Mouse (Mus musculus) C2C12 (cell line): ENCODE measurements at regions not wholly inside any gene's neighbourhood (a gene's known extent, or its start where the extent isn't known, plus 50 kb on each side); places are given as distances from the start of the nearest gene placed in this dataset.

Experiments
- H3K27me3 ChIP-seq: one replicate; pipeline ENCODE4 v1.6.1; 2011; ENCODE audit not compliant: control insufficient read depth, insufficient read depth, insufficient read length
- H3K36me3 ChIP-seq: one replicate; pipeline ENCODE4 v1.6.1; 2011; ENCODE audit not compliant: control insufficient read depth, insufficient read depth
- H3K4me3 ChIP-seq: one replicate; pipeline ENCODE4 v1.5.1; 2011; ENCODE audit warnings: mild to moderate bottlenecking, control low read depth; ENCODE audit not compliant: poor library complexity, insufficient read depth, severe bottlenecking
- H3K79me2 ChIP-seq: one replicate; pipeline ENCODE4 v1.6.1; 2011; ENCODE audit not compliant: control insufficient read depth, insufficient read depth
- H3K79me3 ChIP-seq: one replicate; pipeline ENCODE4 v1.6.1; 2011; ENCODE audit warnings: low read depth, control low read depth
- H3ac ChIP-seq: one replicate; pipeline ENCODE3; 2011; ENCODE audit warnings: low read depth; ENCODE audit not compliant: control insufficient read depth, insufficient read length
- CEBPB ChIP-seq: IDR thresholded peaks from one replicate; pipeline ENCODE4 v1.6.1; 2011; ENCODE audit warnings: low read depth, mild to moderate bottlenecking, control low read depth, moderate library complexity
- CTCF ChIP-seq: IDR thresholded peaks from one replicate; pipeline ENCODE4 v1.5.1; 2011; ENCODE audit not compliant: control insufficient read depth, insufficient read depth, insufficient read length
- FOSL1 ChIP-seq: IDR thresholded peaks from one replicate; pipeline ENCODE4 v1.8.0; 2011; ENCODE audit warnings: mild to moderate bottlenecking, low read length; ENCODE audit not compliant: poor library complexity, insufficient read depth, severe bottlenecking
- MAX ChIP-seq: IDR thresholded peaks from one replicate; pipeline ENCODE4 v1.6.1; 2011; ENCODE audit warnings: mild to moderate bottlenecking, control low read depth
- MYOD1 ChIP-seq: IDR thresholded peaks from one replicate; pipeline ENCODE4 v1.6.1; 2011; ENCODE audit warnings: low read depth; ENCODE audit not compliant: control insufficient read depth, insufficient read length
- MYOG ChIP-seq: IDR thresholded peaks from one replicate; pipeline ENCODE4 v1.6.1; 2011; ENCODE audit not compliant: control insufficient read depth, insufficient read length; ENCODE audit errors: extremely low read depth
- USF1 ChIP-seq: IDR thresholded peaks from one replicate; pipeline ENCODE4 v1.6.1; 2011; ENCODE audit warnings: low read depth, mild to moderate bottlenecking, control low read depth, moderate library complexity

- Histone ChIP-seq H3K79me2 (no peaks in the 10 kb centered on the region), H3K79me3 (no peaks in the 10 kb centered on the region), H3K27me3 (no peaks in the 10 kb centered on the region), H3K4me3 (no peak overlapping the region), H3K36me3 (no peaks in the 10 kb centered on the region), H3ac (no peak overlapping the region)
- TF ChIP-seq MYOD1 (no peak), CTCF (no peak), MYOG (no peak), USF1 (no peak), CEBPB (no peak), MAX (no peak), FOSL1 (no peak)
These were observed 54.7 kb upstream of the Commd3 start for GRCm38 (mm10) chr2:18617520-18617919.

- Histone ChIP-seq H3K79me3 (no peaks in the 10 kb centered on the region), H3K79me2 (no peaks in the 10 kb centered on the region), H3K36me3 (no peaks in the 10 kb centered on the region), H3K27me3 (peaks cover 19% of the 10 kb centered on the region), H3ac (no peak overlapping the region), H3K4me3 (no peak overlapping the region)
- TF ChIP-seq FOSL1 (no peak), USF1 (no peak), MYOG (no peak), CEBPB (no peak), MYOD1 (no peak), CTCF (no peak), MAX (no peak)
These were observed 62.4 kb upstream of the Commd3 start for GRCm38 (mm10) chr2:18609868-18610185.

GRCm38 (mm10) chr2:18609075-18609867 is 62.9 kb upstream of the Commd3 start:
- Histone ChIP-seq H3K36me3 (no peaks in the 10 kb centered on the region), H3K79me2 (no peaks in the 10 kb centered on the region), H3K4me3 (no peak overlapping the region), H3ac (no peak overlapping the region), H3K79me3 (no peaks in the 10 kb centered on the region), H3K27me3 (peaks cover 19% of the 10 kb centered on the region)
- no peak for TF ChIP-seq MAX
- no peak for TF ChIP-seq FOSL1
- no peak for TF ChIP-seq MYOG
- no peak for TF ChIP-seq MYOD1
- no peak for TF ChIP-seq USF1
- no peak for TF ChIP-seq CTCF
- TF ChIP-seq CEBPB = no peak

GRCm38 (mm10) chr2:18608260-18609074 is 63.7 kb upstream of the Commd3 start:
- Histone ChIP-seq H3K79me2 (no peaks in the 10 kb centered on the region), H3K79me3 (no peaks in the 10 kb centered on the region), H3K27me3 (peaks cover 19% of the 10 kb centered on the region), H3ac (no peak overlapping the region), H3K36me3 (no peaks in the 10 kb centered on the region), H3K4me3 (no peak overlapping the region)
- no peak for TF ChIP-seq MAX
- no peak for TF ChIP-seq MYOD1
- no peak for TF ChIP-seq CTCF
- TF ChIP-seq FOSL1 = no peak
- no peak for TF ChIP-seq USF1
- no peak for TF ChIP-seq CEBPB
- TF ChIP-seq MYOG = no peak

- no peak overlapping the region for H3ac ChIP-seq
- no peaks in the 10 kb centered on the region for H3K79me3 ChIP-seq
- peaks cover 19% of the 10 kb centered on the region for H3K27me3 ChIP-seq
- H3K36me3 ChIP-seq = no peaks in the 10 kb centered on the region
- H3K4me3 ChIP-seq = no peak overlapping the region
- TF ChIP-seq FOSL1 = no peak
- no peak for TF ChIP-seq CEBPB
- TF ChIP-seq MAX = no peak
- TF ChIP-seq USF1 = no peak
- TF ChIP-seq CTCF = no peak
- TF ChIP-seq MYOD1 = no peak
- no peak for TF ChIP-seq MYOG
- no peaks in the 10 kb centered on the region for H3K79me2 ChIP-seq
These were observed 64.5 kb upstream of the Commd3 start for GRCm38 (mm10) chr2:18607586-18608259.
